Mouse (Mus musculus) embryonic fibroblast, embryonic 13.5 days (primary cell): Measurements from ENCODE around the gene Nudt15.

Experiments used
- CTCF ChIP-seq: IDR thresholded peaks from 2 replicates; pipeline ENCODE4 v1.5.1; 2011; ENCODE audit warnings: mild to moderate bottlenecking, control low read depth, low read length, moderate library complexity, borderline replicate concordance; ENCODE audit not compliant: insufficient read depth
- POLR2A ChIP-seq: IDR thresholded peaks from 2 replicates; pipeline ENCODE4 v1.6.1; 2011; ENCODE audit warnings: low read depth, mild to moderate bottlenecking, control low read depth, low read length, moderate library complexity

DNA sequence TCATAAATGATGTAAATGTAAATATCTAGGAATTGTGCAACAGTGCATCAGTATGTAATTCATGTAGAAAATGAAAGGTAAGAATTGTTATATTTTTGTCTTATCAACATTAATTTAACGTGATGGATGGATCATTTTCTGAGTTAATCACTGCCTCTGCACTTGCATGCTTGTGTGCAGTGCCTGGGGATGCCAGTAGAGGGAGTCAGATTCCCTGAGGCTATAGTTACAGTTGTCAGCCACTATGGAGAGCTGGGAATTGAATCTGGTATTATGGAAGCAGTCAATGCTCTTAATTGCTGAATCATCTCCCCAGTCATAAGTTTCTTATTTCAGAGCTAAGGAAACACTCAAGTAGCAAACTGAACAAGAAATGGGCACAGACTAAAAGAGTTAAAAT lies 40.0 kb upstream of the Nudt15 start:
- no peak for TF ChIP-seq POLR2A
- no peak for TF ChIP-seq CTCF
